Mouse (Mus musculus) heart, embryonic 12.5 days (tissue): Measurements from ENCODE around the gene Strn4. TPM values are rescaled to one million over a fixed set of nuclear protein-coding genes. Genes with fewer than 3 reads are reported as not detected.

Experiments
- ATAC-seq: fragments of 200-750 bp; cut with Nextera tagmentation; 2 replicates; pipeline ENCODE4 v1.8.0; 2017; ENCODE audit warnings: moderate TSS enrichment, moderate library complexity; ENCODE audit not compliant: insufficient number of reproducible peaks, low FRiP score
- H3K27ac ChIP-seq: fragments of 300-500 bp; sonication (generic); 2 replicates; pipeline ENCODE4 v1.5.1; 2016; ENCODE audit warnings: mild to moderate bottlenecking, moderate library complexity; ENCODE audit not compliant: poor library complexity, severe bottlenecking
- H3K27me3 ChIP-seq: fragments of 300-500 bp; sonication (generic); replicated peaks from 2 replicates; pipeline ENCODE4 v1.6.1; 2016; ENCODE audit warnings: mild to moderate bottlenecking, moderate library complexity
- H3K36me3 ChIP-seq: fragments of 300-500 bp; sonication (generic); 2 replicates; pipeline ENCODE4 v1.6.1; 2016; ENCODE audit warnings: mild to moderate bottlenecking, moderate library complexity
- H3K4me1 ChIP-seq: fragments of 300-500 bp; sonication (generic); replicated peaks from 2 replicates; pipeline ENCODE4 v1.6.1; 2016; ENCODE audit warnings: mild to moderate bottlenecking
- H3K4me2 ChIP-seq: fragments of 300-500 bp; sonication (generic); 2 replicates; pipeline ENCODE4 v1.6.1; 2016; ENCODE audit warnings: mild to moderate bottlenecking, moderate library complexity
- H3K4me3 ChIP-seq: fragments of 300-500 bp; sonication (generic); 2 replicates; pipeline ENCODE4 v1.5.1; 2016; ENCODE audit warnings: mild to moderate bottlenecking
- H3K9ac ChIP-seq: fragments of 300-500 bp; sonication (generic); 2 replicates; pipeline ENCODE4 v1.6.1; 2016; ENCODE audit warnings: mild to moderate bottlenecking, moderate library complexity
- H3K9me3 ChIP-seq: fragments of 300-500 bp; sonication (generic); replicated peaks from 2 replicates; pipeline ENCODE4 v1.6.1; 2016; ENCODE audit warnings: mild to moderate bottlenecking, moderate library complexity
- WGBS: fragments of 180-500 bp; shearing (Covaris S2); methylation state at CpG from one replicate; pipeline ENCODE4 v1.1.7; 2016; 5-methylcytosine and 5-hydroxymethylcytosine counted together
- polyA plus RNA-seq: library from polyadenylated mRNA; unstranded; fragments of >200 nt; fragmentation: Nextera tagmentation; extraction: Ambion mirVana; gene quantifications from 2 replicates; pipeline ENCODE4 v1.2.1, GENCODE M21; 2016

Gene Strn4
- polyA plus RNA-seq, 1 experiment from 2014 or later: 103 TPM

GRCm38 (mm10) chr7:16876608-16877007 lies 60.9 kb downstream of the Strn4 start:
- no peaks in the 10 kb centered on the region for H3K27me3 ChIP-seq
- peak overlapping the region; percentile 97 for H3K9ac ChIP-seq
- H3K4me3 ChIP-seq: peak overlapping the region; percentile 87
- H3K4me2 ChIP-seq: peak overlapping the region; percentile 76
- H3K4me1 ChIP-seq: peaks cover 35% of the 10 kb centered on the region
- peaks cover 32% of the 10 kb centered on the region for H3K36me3 ChIP-seq
- 4% methylated on average over 13 of the region's 13 CpGs for WGBS
- peaks cover 2% of the 10 kb centered on the region; the same call in 1 of the 2 replicates for H3K9me3 ChIP-seq
- peak overlapping the region; percentile 89 for H3K27ac ChIP-seq
- ATAC-seq: no peak

GRCm38 (mm10) chr7:16877717-16878116 lies 62.0 kb downstream of the Strn4 start:
- WGBS: 79% methylated on average over 3 of the region's 3 CpGs

DNA sequence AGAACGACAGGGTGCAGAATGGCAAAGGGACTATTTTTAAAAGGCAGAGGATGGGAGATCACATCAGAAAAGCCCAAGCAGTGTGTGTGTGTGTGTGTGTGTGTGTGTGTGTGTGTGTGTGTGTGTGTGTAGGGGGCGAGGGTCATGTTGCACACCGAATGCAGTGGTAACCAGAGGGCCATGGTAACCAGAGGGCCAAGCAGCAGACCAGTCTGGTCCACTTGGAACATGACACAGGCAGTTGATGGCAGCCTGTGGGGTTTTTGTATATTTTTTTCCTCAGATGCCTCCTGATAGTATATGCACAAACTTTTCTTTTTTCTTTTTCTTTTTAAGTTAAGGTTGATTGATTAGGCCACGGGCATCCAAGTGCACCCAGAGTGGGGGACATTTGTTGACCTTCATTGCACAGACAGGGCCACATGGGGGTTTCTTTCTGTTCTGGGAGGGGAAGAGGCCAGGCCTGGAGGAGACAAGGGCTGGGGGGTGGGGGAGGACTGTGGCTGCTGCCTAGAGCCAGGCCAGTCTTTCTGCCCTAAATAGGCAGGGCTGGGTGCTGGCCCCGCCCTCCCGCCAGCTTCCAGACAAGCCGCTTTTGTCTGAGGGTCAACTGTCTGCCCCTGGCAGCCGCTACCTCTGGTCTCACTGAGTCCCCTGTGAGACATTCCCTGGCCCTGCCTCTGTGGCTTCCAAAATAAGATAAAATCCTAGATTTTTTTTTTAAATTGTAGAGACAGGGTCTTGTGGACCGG lies 64.3 kb downstream of the Strn4 start:
- Histone ChIP-seq H3K9me3 (peaks cover 9% of the 10 kb centered on the region), H3K27me3 (peaks cover 7% of the 10 kb centered on the region), H3K4me2 (peak overlapping the region; percentile 42), H3K36me3 (peaks cover 55% of the 10 kb centered on the region), H3K27ac (peak overlapping the region; percentile 99), H3K4me1 (peaks cover 54% of the 10 kb centered on the region), H3K9ac (peak overlapping the region; percentile 75; the same call in 1 of the 2 replicates), H3K4me3 (no peak overlapping the region)
- ATAC-seq: peak; percentile 57
- WGBS: 16% methylated on average over 9 of the region's 9 CpGs

More at GRCm38 (mm10) chr7:16877717-16878116, 62.0 kb downstream of the Strn4 start:
- peaks cover 33% of the 10 kb centered on the region for H3K36me3 ChIP-seq
- no peak overlapping the region for H3K4me3 ChIP-seq
- H3K9ac ChIP-seq: no peak overlapping the region
- H3K4me1 ChIP-seq: peaks cover 46% of the 10 kb centered on the region
- H3K9me3 ChIP-seq: peaks cover 7% of the 10 kb centered on the region; the same call in 1 of the 2 replicates
- H3K27ac ChIP-seq: no peak overlapping the region
- H3K27me3 ChIP-seq: no peaks in the 10 kb centered on the region
- H3K4me2 ChIP-seq: no peak overlapping the region; the same call in 1 of the 2 replicates
- ATAC-seq: no peak

DNA sequence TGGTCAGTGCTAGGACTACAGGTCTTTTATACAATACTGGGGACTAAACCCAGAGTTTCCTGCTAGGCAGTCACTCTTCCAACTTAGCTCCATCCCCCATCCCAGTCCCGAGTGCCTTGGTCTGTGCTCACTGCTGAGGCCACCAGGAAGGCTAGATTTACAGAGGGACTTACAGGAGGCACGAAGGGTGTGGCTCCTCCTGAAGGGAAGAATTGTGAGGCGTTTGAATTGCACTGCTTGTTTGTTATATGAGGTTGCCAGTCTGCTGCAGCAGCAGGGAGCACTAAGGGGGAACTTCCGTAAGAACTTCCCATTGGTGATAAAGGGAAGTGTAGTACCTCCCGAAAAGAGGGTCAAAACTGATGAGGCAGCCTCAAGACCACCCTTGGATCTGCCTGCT lies 64.9 kb downstream of the Strn4 start:
- 19% methylated on average over 5 of the region's 5 CpGs for WGBS

DNA sequence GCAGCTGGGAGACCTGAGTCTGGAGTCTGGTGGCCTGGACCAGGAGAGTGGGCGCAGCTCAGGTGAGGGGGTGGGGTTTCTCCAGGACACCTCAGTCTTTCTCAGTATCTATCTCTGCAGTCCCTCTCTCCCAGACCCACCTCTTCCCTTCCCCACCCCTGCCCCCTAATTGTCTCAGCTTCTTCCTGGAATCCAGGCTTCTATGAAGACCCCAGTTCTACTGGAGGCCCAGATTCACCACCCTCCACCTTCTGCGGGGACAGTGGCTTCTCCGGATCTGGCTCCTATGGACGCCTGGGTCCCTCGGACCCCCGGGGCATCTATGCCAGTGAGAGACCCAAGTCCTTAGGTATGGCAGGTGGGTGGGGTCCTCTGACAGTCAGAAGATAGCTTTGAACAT lies 67.5 kb downstream of the Strn4 start:
- H3K4me1 ChIP-seq: peaks cover 46% of the 10 kb centered on the region
- no peak overlapping the region for H3K4me2 ChIP-seq
- H3K27me3 ChIP-seq: peaks cover 21% of the 10 kb centered on the region
- peaks cover 25% of the 10 kb centered on the region for H3K9me3 ChIP-seq
- WGBS: 83% methylated on average over 6 of the region's 6 CpGs
- no peak overlapping the region for H3K4me3 ChIP-seq
- ATAC-seq: no peak
- H3K27ac ChIP-seq: peak overlapping the region; percentile 75
- 0 out of 2 replicates have a peak overlapping the region, but pooled peaks have one; percentile 2 for H3K9ac ChIP-seq
- peaks cover 84% of the 10 kb centered on the region for H3K36me3 ChIP-seq

More for the DNA sequence above, 64.9 kb downstream of the Strn4 start:
- Histone ChIP-seq H3K27me3 (peaks cover 13% of the 10 kb centered on the region), H3K4me2 (peak overlapping the region; percentile 42), H3K9ac (peak overlapping the region; percentile 75), H3K4me3 (no peak overlapping the region), H3K4me1 (peaks cover 59% of the 10 kb centered on the region), H3K27ac (peak overlapping the region; percentile 99), H3K36me3 (peaks cover 61% of the 10 kb centered on the region), H3K9me3 (peaks cover 16% of the 10 kb centered on the region)
- ATAC-seq: no peak

DNA sequence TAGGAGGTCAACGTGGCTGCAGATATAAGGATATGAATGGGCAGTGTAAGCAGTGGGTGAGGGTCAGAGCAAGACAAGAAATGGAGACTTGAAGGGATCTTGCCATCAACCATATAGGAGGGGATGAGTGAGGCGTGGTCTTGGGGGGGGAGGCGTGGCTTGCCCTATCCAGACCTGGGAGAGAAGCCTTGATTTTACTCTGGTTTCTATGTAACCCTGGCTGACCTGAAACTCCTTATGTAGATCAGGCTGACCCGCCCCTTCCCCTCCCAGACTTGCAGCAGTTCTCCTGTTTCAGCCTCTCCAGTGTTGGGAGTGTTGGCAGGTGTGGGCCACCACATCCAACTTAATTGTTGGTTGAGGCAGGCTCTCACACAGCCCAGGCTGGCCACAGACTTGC lies 68.6 kb downstream of the Strn4 start:
- H3K4me1 ChIP-seq: peaks cover 43% of the 10 kb centered on the region
- no peak for ATAC-seq
- WGBS: 76% methylated on average over 4 of the region's 4 CpGs
- H3K9me3 ChIP-seq: peaks cover 25% of the 10 kb centered on the region
- no peak overlapping the region for H3K4me3 ChIP-seq
- H3K4me2 ChIP-seq: no peak overlapping the region
- H3K27me3 ChIP-seq: peaks cover 21% of the 10 kb centered on the region
- no peak overlapping the region for H3K9ac ChIP-seq
- no peak overlapping the region for H3K27ac ChIP-seq
- peaks cover 80% of the 10 kb centered on the region for H3K36me3 ChIP-seq

GRCm38 (mm10) chr7:16885271-16885776 lies 69.6 kb downstream of the Strn4 start:
- peak overlapping the region; percentile 50 for H3K4me2 ChIP-seq
- peak overlapping the region; percentile 34 for H3K4me3 ChIP-seq
- no peak for ATAC-seq
- peaks cover 82% of the 10 kb centered on the region for H3K36me3 ChIP-seq
- H3K9ac ChIP-seq: peak overlapping the region; percentile 24
- peaks cover 35% of the 10 kb centered on the region for H3K4me1 ChIP-seq
- H3K9me3 ChIP-seq: peaks cover 30% of the 10 kb centered on the region
- WGBS: 31% methylated on average over 94 of the region's 95 CpGs
- H3K27me3 ChIP-seq: peaks cover 21% of the 10 kb centered on the region
- H3K27ac ChIP-seq: no peak overlapping the region

- H3K27ac ChIP-seq: no peak overlapping the region
- peak overlapping the region; percentile 14; the same call in 1 of the 2 replicates for H3K9ac ChIP-seq
- H3K4me3 ChIP-seq: peak overlapping the region; percentile 34
Measured at GRCm38 (mm10) chr7:16885905-16886304, 70.2 kb downstream of the Strn4 start.

More at GRCm38 (mm10) chr7:16885905-16886304, 70.2 kb downstream of the Strn4 start:
- Histone ChIP-seq H3K4me2 (peak overlapping the region; percentile 50; the same call in 1 of the 2 replicates), H3K9me3 (peaks cover 30% of the 10 kb centered on the region), H3K4me1 (peaks cover 35% of the 10 kb centered on the region), H3K27me3 (peaks cover 21% of the 10 kb centered on the region), H3K36me3 (peaks cover 80% of the 10 kb centered on the region)
- WGBS: 59% methylated on average over 59 of the region's 59 CpGs
- ATAC-seq: no peak

Other genes starting within 250 kb of the Strn4 start
- 20.3 and 21.4 TPM in 2 replicates for gene Arhgap35, start 200.9 kb upstream of the Strn4 start, polyA plus RNA-seq
- 0.45 TPM in 2 replicates for gene Ceacam15, start 140.2 kb upstream of the Strn4 start, polyA plus RNA-seq
- not detected in 2 replicates for gene Ceacam9, start 94.0 kb upstream of the Strn4 start, polyA plus RNA-seq
- gene Ap2s1, start 77.5 kb upstream of the Strn4 start, polyA plus RNA-seq: 208 and 210 TPM in 2 replicates
- 50.8 and 52.0 TPM in 2 replicates for gene Slc1a5, start 34.5 kb upstream of the Strn4 start, polyA plus RNA-seq
- gene Fkrp, start 843 bp downstream of the Strn4 start, polyA plus RNA-seq: 37.6 and 37.8 TPM in 2 replicates
- gene Prkd2, start 27.0 kb downstream of the Strn4 start, polyA plus RNA-seq: 10.8 and 11.8 TPM in 2 replicates
- 14.3 and 15.2 TPM in 2 replicates for gene Dact3, start 59.4 kb downstream of the Strn4 start, polyA plus RNA-seq
- gene Gng8, start 75.9 kb downstream of the Strn4 start, polyA plus RNA-seq: 2.3 and 4.3 TPM in 2 replicates
- gene Ptgir, start 90.6 kb downstream of the Strn4 start, polyA plus RNA-seq: 0.28 and 0.34 TPM in 2 replicates
- gene Calm3, start 108.2 kb downstream of the Strn4 start, polyA plus RNA-seq: 83.6 and 95.0 TPM in 2 replicates
- gene Pnmal2, start 128.8 kb downstream of the Strn4 start, polyA plus RNA-seq: 3.5 and 4.2 TPM in 2 replicates
- gene Pnmal1, start 143.8 kb downstream of the Strn4 start, polyA plus RNA-seq: 0.14 and 0.28 TPM in 2 replicates
- 0.14 and 0.15 TPM in 2 replicates for gene Gm42372, start 167.2 kb downstream of the Strn4 start, polyA plus RNA-seq
- 19.6 and 29.4 TPM in 2 replicates for gene Ccdc8, start 176.8 kb downstream of the Strn4 start, polyA plus RNA-seq
- 87.3 and 91.9 TPM in 2 replicates for gene Ppp5c, start 212.0 kb downstream of the Strn4 start, polyA plus RNA-seq
- gene Hif3a, start 246.5 kb downstream of the Strn4 start, polyA plus RNA-seq: 36.8 and 38.2 TPM in 2 replicates